Mouse (Mus musculus): ENCODE results near the gene Mecr. TPM values are rescaled to one million over a fixed set of nuclear protein-coding genes. Genes with fewer than 3 reads are reported as not detected.

The Mecr gene
- polyA plus RNA-seq, 1 experiment from 2014 or later = 52.5 TPM

- Histone ChIP-seq H3K36me3 (no peaks in the 10 kb centered on the region), H3K4me3 (no peak overlapping the region), H3K4me1 (peaks cover 53% of the 10 kb centered on the region), H3K9me3 (no peaks in the 10 kb centered on the region), H3K27ac (no peak overlapping the region), H3K27me3 (ENCODE audit: insufficient read depth, poor library complexity, severe bottlenecking) (no peaks in the 10 kb centered on the region)
- no peak for DNase-seq (ENCODE audit: low spot score)
- WGBS = 71% methylated on average over 2 of the region's 2 CpGs
These were observed 33.6 kb downstream of the Mecr start for GRCm38 (mm10) chr4:131876836-131877235.

GRCm38 (mm10) chr4:131879692-131880091, 36.4 kb downstream of the Mecr start:
- WGBS = 76% methylated on average over 1 of the region's 1 CpGs
- Histone ChIP-seq H3K27me3 (ENCODE audit: insufficient read depth, poor library complexity, severe bottlenecking) (no peaks in the 10 kb centered on the region), H3K4me1 (peaks cover 60% of the 10 kb centered on the region), H3K36me3 (peaks cover 4% of the 10 kb centered on the region), H3K27ac (no peak overlapping the region), H3K9me3 (no peaks in the 10 kb centered on the region), H3K4me3 (no peak overlapping the region)
- DNase-seq (ENCODE audit: low spot score) = no peak

- WGBS = 91% methylated on average over 7 of the region's 7 CpGs
- Histone ChIP-seq H3K27ac (no peak overlapping the region), H3K36me3 (peaks cover 20% of the 10 kb centered on the region), H3K9me3 (no peaks in the 10 kb centered on the region), H3K27me3 (ENCODE audit: insufficient read depth, poor library complexity, severe bottlenecking) (no peaks in the 10 kb centered on the region), H3K4me3 (no peak overlapping the region), H3K4me1 (peaks cover 50% of the 10 kb centered on the region)
- DNase-seq (ENCODE audit: low spot score) = no peak
These were observed 38.0 kb downstream of the Mecr start for GRCm38 (mm10) chr4:131881306-131881705.

GRCm38 (mm10) chr4:131883571-131883970, 40.3 kb downstream of the Mecr start:
- Histone ChIP-seq H3K36me3 (peaks cover 36% of the 10 kb centered on the region), H3K27me3 (ENCODE audit: insufficient read depth, poor library complexity, severe bottlenecking) (no peaks in the 10 kb centered on the region), H3K27ac (no peak overlapping the region), H3K4me3 (no peak overlapping the region), H3K9me3 (no peaks in the 10 kb centered on the region), H3K4me1 (peaks cover 36% of the 10 kb centered on the region)
- DNase-seq (ENCODE audit: low spot score) = no peak
- WGBS = 76% methylated on average over 6 of the region's 6 CpGs

- Histone ChIP-seq H3K36me3 (peaks cover 36% of the 10 kb centered on the region), H3K27me3 (ENCODE audit: insufficient read depth, poor library complexity, severe bottlenecking) (no peaks in the 10 kb centered on the region), H3K4me3 (no peak overlapping the region), H3K27ac (no peak overlapping the region), H3K9me3 (no peaks in the 10 kb centered on the region), H3K4me1 (peaks cover 25% of the 10 kb centered on the region)
- 81% methylated on average over 6 of the region's 6 CpGs for WGBS
- no peak for DNase-seq (ENCODE audit: low spot score)
These were observed 42.1 kb downstream of the Mecr start for GRCm38 (mm10) chr4:131885376-131885775.

GRCm38 (mm10) chr4:131888564-131888963, 45.3 kb downstream of the Mecr start:
- H3K4me3 ChIP-seq = no peak overlapping the region
- peaks cover 62% of the 10 kb centered on the region for H3K36me3 ChIP-seq
- WGBS = 50% methylated on average over 1 of the region's 1 CpGs
- H3K9me3 ChIP-seq = no peaks in the 10 kb centered on the region
- H3K27ac ChIP-seq = no peak overlapping the region
- DNase-seq (ENCODE audit: low spot score) = no peak
- H3K4me1 ChIP-seq = peaks cover 11% of the 10 kb centered on the region; the same call in 1 of the 2 replicates
- no peaks in the 10 kb centered on the region for H3K27me3 ChIP-seq (ENCODE audit: insufficient read depth, poor library complexity, severe bottlenecking)

- WGBS = 85% methylated on average over 3 of the region's 3 CpGs
- H3K4me3 ChIP-seq = no peak overlapping the region
- H3K36me3 ChIP-seq = peaks cover 65% of the 10 kb centered on the region
- H3K9me3 ChIP-seq = no peaks in the 10 kb centered on the region
- H3K4me1 ChIP-seq = 0 out of 2 replicates have a peak, but pooled peaks cover 3% of the 10 kb centered on the region
- DNase-seq (ENCODE audit: low spot score) = no peak
- no peak overlapping the region for H3K27ac ChIP-seq
- H3K27me3 ChIP-seq (ENCODE audit: insufficient read depth, poor library complexity, severe bottlenecking) = no peaks in the 10 kb centered on the region
These were observed 47.4 kb downstream of the Mecr start for GRCm38 (mm10) chr4:131890692-131891091.

GRCm38 (mm10) chr4:131897109-131897508, 53.8 kb downstream of the Mecr start:
- peaks cover 83% of the 10 kb centered on the region for H3K36me3 ChIP-seq
- H3K27ac ChIP-seq = no peak overlapping the region
- H3K9me3 ChIP-seq = no peaks in the 10 kb centered on the region
- no peaks in the 10 kb centered on the region for H3K4me1 ChIP-seq
- H3K4me3 ChIP-seq = no peak overlapping the region
- 93% methylated on average over 5 of the region's 5 CpGs for WGBS
- no peak for DNase-seq (ENCODE audit: low spot score)
- H3K27me3 ChIP-seq (ENCODE audit: insufficient read depth, poor library complexity, severe bottlenecking) = no peaks in the 10 kb centered on the region

- H3K4me1 ChIP-seq = no peaks in the 10 kb centered on the region
- H3K27ac ChIP-seq = no peak overlapping the region
- peaks cover 83% of the 10 kb centered on the region for H3K36me3 ChIP-seq
- no peak for DNase-seq (ENCODE audit: low spot score)
- no peak overlapping the region for H3K4me3 ChIP-seq
- H3K9me3 ChIP-seq = no peaks in the 10 kb centered on the region
- 96% methylated on average over 8 of the region's 8 CpGs for WGBS
- no peaks in the 10 kb centered on the region for H3K27me3 ChIP-seq (ENCODE audit: insufficient read depth, poor library complexity, severe bottlenecking)
These were observed 54.5 kb downstream of the Mecr start for GRCm38 (mm10) chr4:131897787-131898186.

GRCm38 (mm10) chr4:131898503-131899179, 55.4 kb downstream of the Mecr start:
- Histone ChIP-seq H3K27ac (no peak overlapping the region), H3K4me1 (no peaks in the 10 kb centered on the region), H3K36me3 (peaks cover 74% of the 10 kb centered on the region), H3K9me3 (no peaks in the 10 kb centered on the region), H3K27me3 (ENCODE audit: insufficient read depth, poor library complexity, severe bottlenecking) (no peaks in the 10 kb centered on the region), H3K4me3 (no peak overlapping the region)
- no peak for DNase-seq (ENCODE audit: low spot score)
- 91% methylated on average over 12 of the region's 12 CpGs for WGBS

GRCm38 (mm10) chr4:131899180-131899554, 55.9 kb downstream of the Mecr start:
- peaks cover 72% of the 10 kb centered on the region for H3K36me3 ChIP-seq
- H3K4me3 ChIP-seq = no peak overlapping the region
- no peak for DNase-seq (ENCODE audit: low spot score)
- H3K27ac ChIP-seq = no peak overlapping the region
- no peaks in the 10 kb centered on the region for H3K9me3 ChIP-seq
- 91% methylated on average over 6 of the region's 6 CpGs for WGBS
- no peaks in the 10 kb centered on the region for H3K27me3 ChIP-seq (ENCODE audit: insufficient read depth, poor library complexity, severe bottlenecking)
- no peaks in the 10 kb centered on the region for H3K4me1 ChIP-seq

- H3K4me3 ChIP-seq = no peak overlapping the region
- DNase-seq (ENCODE audit: low spot score) = no peak
- no peak overlapping the region for H3K27ac ChIP-seq
- no peaks in the 10 kb centered on the region for H3K4me1 ChIP-seq
- no peaks in the 10 kb centered on the region for H3K9me3 ChIP-seq
- 90% methylated on average over 15 of the region's 15 CpGs for WGBS
- no peaks in the 10 kb centered on the region for H3K27me3 ChIP-seq (ENCODE audit: insufficient read depth, poor library complexity, severe bottlenecking)
- peaks cover 79% of the 10 kb centered on the region for H3K36me3 ChIP-seq
These were observed 57.8 kb downstream of the Mecr start for GRCm38 (mm10) chr4:131901090-131901489.

GRCm38 (mm10) chr4:131904478-131904877, 61.2 kb downstream of the Mecr start:
- H3K36me3 ChIP-seq = peaks cover 58% of the 10 kb centered on the region
- no peak for DNase-seq (ENCODE audit: low spot score)

GRCm38 (mm10) chr4:131906423-131906822, 63.2 kb downstream of the Mecr start:
- Histone ChIP-seq H3K9me3 (no peaks in the 10 kb centered on the region), H3K36me3 (peaks cover 39% of the 10 kb centered on the region), H3K4me1 (peaks cover 18% of the 10 kb centered on the region), H3K27ac (no peak overlapping the region), H3K4me3 (no peak overlapping the region), H3K27me3 (ENCODE audit: insufficient read depth, poor library complexity, severe bottlenecking) (no peaks in the 10 kb centered on the region)
- 69% methylated on average over 6 of the region's 6 CpGs for WGBS
- DNase-seq (ENCODE audit: low spot score) = no peak

More at GRCm38 (mm10) chr4:131904478-131904877, 61.2 kb downstream of the Mecr start:
- Histone ChIP-seq H3K4me3 (no peak overlapping the region), H3K27me3 (ENCODE audit: insufficient read depth, poor library complexity, severe bottlenecking) (no peaks in the 10 kb centered on the region), H3K9me3 (no peaks in the 10 kb centered on the region), H3K4me1 (no peaks in the 10 kb centered on the region), H3K27ac (no peak overlapping the region)
- WGBS = 60% methylated on average over 8 of the region's 8 CpGs

All from heart, embryonic 10.5 days (tissue).